Mouse (Mus musculus): ENCODE measurements around the gene Gsx1.

Gene Gsx1

GRCm38 (mm10) chr5:147207852-147208251 lies 19.4 kb downstream of the Gsx1 start:
- no peak for DNase-seq (ENCODE audit: low spot score in 2 of 2)

GRCm38 (mm10) chr5:147208471-147208870 lies 20.0 kb downstream of the Gsx1 start:
- no peak for DNase-seq (ENCODE audit: low spot score in 2 of 2)

GRCm38 (mm10) chr5:147227354-147228112 lies 39.0 kb downstream of the Gsx1 start:
- DNase-seq (ENCODE audit: low spot score in 2 of 2): peak; percentile 75 to 88

- no peak for DNase-seq (ENCODE audit: low spot score in 2 of 2)
Measured at GRCm38 (mm10) chr5:147235406-147236309, 47.2 kb downstream of the Gsx1 start.

Measured in right cerebral cortex, adult 2 months (tissue).